Mouse (Mus musculus) midbrain, embryonic 15.5 days (tissue): Measurements from ENCODE around the gene Msx2. TPM values are rescaled to one million over a fixed set of nuclear protein-coding genes. Genes with fewer than 3 reads are reported as not detected.

ENCODE experiments used
- ATAC-seq: fragments of 200-750 bp; cut with Nextera tagmentation; replicated peaks from 2 replicates; pipeline ENCODE4 v1.8.0; 2017; ENCODE audit warnings: moderate TSS enrichment
- H3K27ac ChIP-seq: fragments of 300-500 bp; sonication (generic); 2 replicates; pipeline ENCODE4 v1.5.1; 2015; ENCODE audit warnings: mild to moderate bottlenecking, inconsistent platforms
- H3K27me3 ChIP-seq: fragments of 300-500 bp; sonication (generic); replicated peaks from 2 replicates; pipeline ENCODE4 v1.6.1; 2015; ENCODE audit warnings: inconsistent platforms
- H3K36me3 ChIP-seq: fragments of 300-500 bp; sonication (generic); replicated peaks from 2 replicates; pipeline ENCODE4 v1.6.1; 2015; ENCODE audit warnings: inconsistent platforms
- H3K4me1 ChIP-seq: fragments of 300-500 bp; sonication (generic); 2 replicates; pipeline ENCODE4 v1.6.1; 2015; ENCODE audit warnings: inconsistent platforms
- H3K4me2 ChIP-seq: fragments of 300-500 bp; sonication (generic); 2 replicates; pipeline ENCODE4 v1.6.1; 2015; ENCODE audit warnings: inconsistent platforms, mild to moderate bottlenecking, moderate library complexity
- H3K4me3 ChIP-seq: fragments of 300-500 bp; sonication (generic); 2 replicates; pipeline ENCODE4 v1.5.1; 2015; ENCODE audit warnings: mild to moderate bottlenecking, inconsistent platforms
- H3K9ac ChIP-seq: fragments of 300-500 bp; sonication (generic); 2 replicates; pipeline ENCODE4 v1.6.1; 2015; ENCODE audit warnings: mild to moderate bottlenecking, inconsistent platforms
- H3K9me3 ChIP-seq: fragments of 300-500 bp; sonication (generic); 2 replicates; pipeline ENCODE4 v1.6.1; 2016; ENCODE audit warnings: inconsistent platforms
- WGBS: fragments of 180-500 bp; shearing (Covaris S2); methylation state at CpG from one replicate; pipeline ENCODE4 v1.1.7; 2015; ENCODE audit warnings: mixed read lengths; 5-methylcytosine and 5-hydroxymethylcytosine counted together
- polyA plus RNA-seq: library from polyadenylated mRNA; unstranded; fragments of >200 nt; fragmentation: Nextera tagmentation; extraction: Ambion mirVana; gene quantifications from 2 replicates; pipeline ENCODE4 v1.2.1, GENCODE M21; 2015

Gene Msx2
- 0.60 and 0.83 TPM in 2 replicates for polyA plus RNA-seq

DNA sequence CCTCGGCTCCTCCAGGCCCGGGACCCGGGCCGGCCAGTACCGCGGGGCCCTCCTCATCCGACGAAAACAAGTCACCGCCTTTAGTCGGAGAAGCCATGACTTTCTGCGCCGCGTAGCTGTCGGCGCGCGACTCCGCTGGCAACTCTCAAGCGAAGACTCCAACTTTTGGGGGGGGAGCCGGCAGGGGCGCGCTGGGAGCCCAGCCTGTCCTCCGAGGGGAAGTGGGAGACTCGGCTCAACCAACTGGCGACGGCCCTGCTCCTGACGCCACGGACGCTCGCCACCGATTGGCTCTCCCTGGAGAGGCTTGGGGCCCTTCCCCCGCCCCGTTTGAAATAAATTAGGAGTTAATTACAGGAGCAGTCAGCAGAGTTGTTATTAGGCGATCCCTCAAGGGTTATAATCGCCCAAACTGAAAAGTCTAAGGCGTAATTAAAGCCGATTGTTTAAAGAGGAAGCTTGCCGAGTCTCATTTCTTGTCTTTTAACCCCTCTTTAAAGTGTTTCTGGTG, at the start of gene Msx2:
Gene Msx2, minus strand, starts transcription at position 461 of the 511 bp plus-strand sequence.
- Histone ChIP-seq H3K27ac (no peak within 1 kb of the TSS), H3K4me3 (peak within 1 kb of the TSS; percentile 28), H3K4me2 (peak within 1 kb of the TSS; percentile 49), H3K9ac (no peak within 1 kb of the TSS), H3K27me3 (peaks cover 97% of the 10 kb centered on the region), H3K4me1 (peaks cover 27% of the 10 kb centered on the region), H3K9me3 (no peaks in the 10 kb centered on the region), H3K36me3 (no peaks in the 10 kb centered on the region)
- under 1% methylated on average over 38 of the region's 38 CpGs for WGBS
- peak; percentile 76; the same call in 1 of the 2 replicates for ATAC-seq

DNA sequence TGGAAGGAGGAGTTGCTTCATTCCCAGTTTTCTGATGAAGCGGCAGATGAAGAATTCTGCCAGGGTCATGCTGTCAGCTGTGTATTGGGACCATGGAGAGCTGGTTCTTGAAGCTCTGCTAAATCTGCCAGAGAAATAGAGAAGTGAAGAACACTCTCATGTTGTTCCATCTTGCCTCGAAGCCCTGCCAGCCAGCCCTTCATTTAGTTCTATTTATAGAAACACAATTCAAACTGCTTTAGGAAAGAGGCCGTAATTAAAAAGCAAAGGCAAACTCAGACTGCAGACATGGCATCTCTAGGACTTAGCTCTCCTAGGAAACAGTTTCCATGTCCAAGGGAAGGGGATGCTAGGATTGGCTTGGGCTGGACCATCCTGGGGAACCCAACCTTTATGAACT, 48.6 kb upstream of the Msx2 start:
- Histone ChIP-seq H3K4me1 (peaks cover 16% of the 10 kb centered on the region), H3K36me3 (no peaks in the 10 kb centered on the region), H3K4me2 (no peak overlapping the region), H3K27ac (no peak overlapping the region), H3K9ac (no peak overlapping the region), H3K4me3 (no peak overlapping the region), H3K9me3 (0 out of 2 replicates have a peak, but pooled peaks cover under 1% of the 10 kb centered on the region), H3K27me3 (no peaks in the 10 kb centered on the region)
- no peak for ATAC-seq
- 47% methylated on average over 3 of the region's 3 CpGs for WGBS

DNA sequence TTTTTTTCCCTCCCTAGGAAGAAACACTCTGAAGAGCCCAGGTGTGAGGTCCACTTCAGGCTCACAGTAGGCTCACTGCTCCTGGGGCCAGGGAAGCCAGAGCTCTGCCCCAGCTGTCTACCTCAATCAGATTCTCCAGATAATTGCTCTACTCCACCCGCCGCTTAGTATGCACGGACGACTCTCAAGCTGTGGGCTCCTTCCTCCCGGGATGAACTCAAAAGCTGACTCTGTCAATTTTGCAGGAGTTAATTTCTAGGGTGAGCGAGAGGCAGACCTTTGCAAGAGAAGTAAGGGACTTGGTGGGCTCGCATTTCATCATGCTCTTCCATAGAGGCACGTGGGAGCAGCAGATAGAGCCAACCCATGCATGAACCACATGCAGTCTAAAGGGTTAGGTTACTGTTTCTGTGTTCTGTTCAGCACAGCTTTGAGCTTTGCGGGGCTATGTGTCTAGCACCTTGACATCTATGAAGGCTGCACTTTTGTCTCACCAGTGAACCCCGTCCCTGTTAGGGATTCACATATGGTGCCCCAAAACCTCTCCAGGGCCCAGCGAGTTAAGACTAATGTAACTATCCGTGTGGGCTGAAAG, 47.6 kb upstream of the Msx2 start:
- Histone ChIP-seq H3K4me1 (peaks cover 16% of the 10 kb centered on the region), H3K4me2 (no peak overlapping the region), H3K36me3 (no peaks in the 10 kb centered on the region), H3K27ac (no peak overlapping the region), H3K9me3 (0 out of 2 replicates have a peak, but pooled peaks cover 7% of the 10 kb centered on the region), H3K9ac (no peak overlapping the region), H3K4me3 (no peak overlapping the region), H3K27me3 (no peaks in the 10 kb centered on the region)
- ATAC-seq, result no peak
- WGBS, result 41% methylated on average over 12 of the region's 12 CpGs

DNA sequence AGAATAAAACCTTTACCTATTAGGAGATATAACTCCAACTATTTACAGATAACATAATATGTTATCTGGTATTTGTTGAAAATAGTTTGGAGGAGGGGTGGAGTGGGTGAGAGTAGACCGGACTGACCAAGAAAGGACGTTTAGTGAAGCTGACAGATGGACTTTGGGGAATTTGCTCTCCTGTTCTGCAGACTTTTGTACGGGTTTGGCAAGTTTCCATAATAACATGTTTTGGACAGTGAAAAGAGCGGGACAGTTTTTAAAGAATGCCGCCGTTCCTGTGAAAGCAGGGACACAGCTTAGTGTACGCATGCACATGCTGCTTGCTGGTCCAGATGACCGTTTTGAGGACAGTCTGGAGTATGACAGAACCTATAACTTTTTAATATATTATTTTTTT, 46.9 kb upstream of the Msx2 start:
- 50% methylated on average over 8 of the region's 8 CpGs for WGBS

DNA sequence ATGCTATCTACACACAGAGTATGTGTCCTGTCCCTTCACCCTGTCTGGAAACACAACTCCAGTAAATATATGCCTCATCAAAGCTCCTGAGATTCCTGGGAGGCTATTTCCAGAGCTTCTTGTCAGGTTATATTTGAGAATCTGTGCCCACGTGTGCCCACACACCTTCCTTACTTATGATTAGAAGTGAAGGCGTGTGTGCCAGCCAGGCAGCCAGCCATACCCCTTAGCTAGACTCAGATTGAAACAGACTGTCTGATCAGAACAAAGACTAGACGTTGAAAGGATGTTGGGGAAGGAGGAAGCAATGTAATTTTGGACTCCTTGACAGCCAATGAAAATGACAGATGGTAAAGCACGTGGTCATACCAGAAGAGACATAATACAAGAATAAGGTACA, 45.4 kb upstream of the Msx2 start:
- H3K27me3 ChIP-seq, result no peaks in the 10 kb centered on the region
- peaks cover 16% of the 10 kb centered on the region for H3K4me1 ChIP-seq
- no peaks in the 10 kb centered on the region for H3K36me3 ChIP-seq
- H3K4me2 ChIP-seq, result no peak overlapping the region
- WGBS, result 77% methylated on average over 4 of the region's 4 CpGs
- H3K27ac ChIP-seq, result no peak overlapping the region
- H3K4me3 ChIP-seq, result no peak overlapping the region
- 0 out of 2 replicates have a peak, but pooled peaks cover 7% of the 10 kb centered on the region for H3K9me3 ChIP-seq
- ATAC-seq, result no peak
- H3K9ac ChIP-seq, result no peak overlapping the region

More for the DNA sequence above, 46.9 kb upstream of the Msx2 start:
- Histone ChIP-seq H3K4me2 (no peak overlapping the region), H3K4me1 (peaks cover 16% of the 10 kb centered on the region), H3K4me3 (no peak overlapping the region), H3K27ac (no peak overlapping the region), H3K9ac (no peak overlapping the region), H3K9me3 (0 out of 2 replicates have a peak, but pooled peaks cover 7% of the 10 kb centered on the region), H3K27me3 (no peaks in the 10 kb centered on the region), H3K36me3 (no peaks in the 10 kb centered on the region)
- no peak for ATAC-seq

DNA sequence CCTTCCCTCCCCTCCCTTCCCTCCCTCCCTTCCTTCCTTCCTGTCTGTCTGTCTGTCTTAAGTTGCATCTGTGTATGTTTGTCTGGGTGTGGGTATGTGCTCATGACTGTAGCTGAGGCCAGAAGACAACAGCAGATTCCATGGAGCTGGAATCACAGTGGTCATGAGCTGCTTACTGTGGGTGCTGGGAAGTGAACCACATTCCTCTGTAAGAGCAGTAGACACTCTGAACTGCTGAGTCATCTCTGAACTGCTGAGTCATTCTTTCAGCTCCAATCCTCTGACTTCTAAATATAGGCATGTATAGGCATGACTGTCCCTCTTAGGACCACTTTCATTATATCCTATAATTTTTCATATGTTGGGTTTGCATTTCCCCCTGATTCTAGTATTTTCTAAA, 41.7 kb upstream of the Msx2 start:
- Histone ChIP-seq H3K4me1 (no peaks in the 10 kb centered on the region), H3K27me3 (no peaks in the 10 kb centered on the region), H3K36me3 (no peaks in the 10 kb centered on the region), H3K9ac (no peak overlapping the region), H3K9me3 (0 out of 2 replicates have a peak, but pooled peaks cover 7% of the 10 kb centered on the region), H3K4me3 (no peak overlapping the region), H3K27ac (no peak overlapping the region), H3K4me2 (no peak overlapping the region)
- no peak for ATAC-seq

DNA sequence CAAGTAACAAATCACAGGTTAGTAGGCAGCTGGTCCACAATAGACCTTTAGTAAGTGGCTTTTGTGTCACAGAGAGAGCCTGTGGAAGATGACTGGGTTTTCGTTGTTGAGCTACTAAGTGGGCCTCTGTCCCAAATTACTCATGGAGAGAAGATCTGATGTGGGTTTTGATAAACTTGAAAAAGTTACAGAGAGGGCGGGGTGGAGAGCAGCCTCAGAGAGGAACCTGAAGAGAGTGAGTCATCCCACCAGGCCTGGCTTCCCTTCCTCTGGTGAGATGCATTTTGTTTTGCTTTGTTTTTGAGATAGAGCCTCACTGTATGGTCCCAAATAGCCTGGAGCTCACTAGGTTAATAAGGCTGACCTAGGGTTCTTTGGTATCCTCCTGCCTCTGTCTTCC, 38.5 kb upstream of the Msx2 start:
- H3K4me3 ChIP-seq, result no peak overlapping the region
- 0 out of 2 replicates have a peak, but pooled peaks cover 6% of the 10 kb centered on the region for H3K9me3 ChIP-seq
- H3K27me3 ChIP-seq, result no peaks in the 10 kb centered on the region
- no peak for ATAC-seq
- 84% methylated on average over 2 of the region's 2 CpGs for WGBS
- no peak overlapping the region for H3K27ac ChIP-seq
- H3K36me3 ChIP-seq, result no peaks in the 10 kb centered on the region
- H3K9ac ChIP-seq, result no peak overlapping the region
- H3K4me2 ChIP-seq, result no peak overlapping the region
- H3K4me1 ChIP-seq, result no peaks in the 10 kb centered on the region

DNA sequence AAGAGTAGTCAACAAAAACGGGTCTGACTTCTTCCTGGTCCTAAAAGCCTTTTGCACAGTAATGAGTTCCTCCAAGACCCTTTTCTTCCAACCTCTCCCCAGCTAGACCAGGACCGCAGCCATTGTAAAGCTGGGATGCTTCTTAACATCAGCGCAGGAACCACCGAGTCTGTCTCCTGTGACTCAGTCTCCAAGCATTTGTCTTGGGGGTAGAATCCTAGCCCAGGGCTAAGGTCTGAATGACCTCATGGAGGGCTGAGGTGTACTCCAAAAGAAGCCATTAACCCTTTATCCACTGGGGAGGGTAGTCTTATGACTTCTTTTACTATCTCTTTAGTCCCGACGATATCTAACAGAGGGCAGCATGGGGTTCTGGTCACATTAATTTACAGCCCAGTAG, 29.5 kb upstream of the Msx2 start:
- Histone ChIP-seq H3K9me3 (no peaks in the 10 kb centered on the region), H3K9ac (no peak overlapping the region), H3K4me2 (no peak overlapping the region), H3K27me3 (no peaks in the 10 kb centered on the region; the same call in 1 of the 2 replicates), H3K27ac (no peak overlapping the region), H3K36me3 (no peaks in the 10 kb centered on the region), H3K4me1 (peaks cover 14% of the 10 kb centered on the region), H3K4me3 (no peak overlapping the region)
- no peak for ATAC-seq
- WGBS, result 28% methylated on average over 6 of the region's 6 CpGs

DNA sequence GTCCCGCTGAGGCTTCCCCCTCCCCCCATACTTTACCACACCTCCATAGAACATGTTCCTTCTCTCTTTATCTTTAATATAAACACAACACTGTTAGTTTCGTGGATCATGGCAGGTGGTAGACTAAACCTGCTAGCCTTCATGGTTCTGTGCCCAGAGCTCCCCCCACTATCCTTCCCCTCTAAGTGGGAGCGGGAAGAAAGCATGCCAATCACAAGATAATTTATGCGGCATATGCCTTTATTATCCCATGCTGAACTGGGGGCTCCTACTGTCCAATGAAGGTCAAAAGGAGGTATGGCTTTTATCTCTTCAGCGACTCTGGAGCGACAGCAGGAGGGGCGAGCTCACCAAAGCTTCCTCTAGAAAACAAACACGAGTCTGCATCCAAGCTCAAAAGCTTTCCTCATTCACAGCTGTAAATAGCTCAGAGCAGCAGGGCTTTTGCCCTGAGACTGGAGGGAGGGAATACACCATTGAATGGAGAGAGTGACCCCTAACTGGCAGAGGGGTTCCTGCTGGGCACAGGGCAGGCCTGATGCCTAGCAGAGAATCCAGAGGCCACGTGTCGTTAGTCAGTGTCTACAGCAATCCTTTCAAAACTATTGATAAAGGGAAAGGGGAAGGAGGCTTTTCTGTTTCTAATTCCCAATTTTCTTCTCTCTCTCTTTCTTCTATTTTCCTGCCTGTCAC, 28.8 kb upstream of the Msx2 start:
- peak; percentile 52; the same call in 1 of the 2 replicates for ATAC-seq
- Histone ChIP-seq H3K4me2 (no peak overlapping the region), H3K4me1 (peaks cover 14% of the 10 kb centered on the region), H3K27me3 (no peaks in the 10 kb centered on the region; the same call in 1 of the 2 replicates), H3K27ac (no peak overlapping the region), H3K9ac (no peak overlapping the region), H3K9me3 (no peaks in the 10 kb centered on the region), H3K36me3 (no peaks in the 10 kb centered on the region), H3K4me3 (no peak overlapping the region)
- WGBS, result 4% methylated on average over 10 of the region's 10 CpGs

DNA sequence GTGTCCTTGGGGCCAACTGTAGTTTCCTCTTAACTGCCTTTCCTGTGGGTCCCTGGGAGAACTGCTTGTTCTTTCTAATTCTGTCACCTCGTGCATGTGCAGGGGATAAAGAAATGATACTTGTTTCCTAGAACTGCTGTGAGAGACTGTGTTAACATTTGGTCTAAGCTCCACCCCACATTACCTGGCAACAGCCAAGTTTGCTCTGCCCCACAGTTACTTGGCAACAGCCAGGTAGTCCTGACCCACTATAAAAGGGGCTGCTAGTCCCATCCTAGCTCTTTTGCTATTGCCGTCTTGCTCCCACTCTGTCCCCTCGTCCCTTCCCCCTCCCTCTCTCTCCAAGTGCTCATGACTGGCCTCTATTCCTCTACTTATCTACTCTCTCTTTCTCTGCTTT, 28.2 kb upstream of the Msx2 start:
- H3K4me2 ChIP-seq, result no peak overlapping the region
- no peak overlapping the region for H3K27ac ChIP-seq
- WGBS, result 29% methylated on average over 3 of the region's 3 CpGs
- no peaks in the 10 kb centered on the region for H3K9me3 ChIP-seq
- H3K4me3 ChIP-seq, result no peak overlapping the region
- H3K4me1 ChIP-seq, result peaks cover 14% of the 10 kb centered on the region
- H3K36me3 ChIP-seq, result no peaks in the 10 kb centered on the region
- ATAC-seq, result 0 out of 2 replicates have a peak, but pooled peaks have one; percentile 50
- H3K27me3 ChIP-seq, result peaks cover 2% of the 10 kb centered on the region; the same call in 1 of the 2 replicates
- no peak overlapping the region for H3K9ac ChIP-seq

DNA sequence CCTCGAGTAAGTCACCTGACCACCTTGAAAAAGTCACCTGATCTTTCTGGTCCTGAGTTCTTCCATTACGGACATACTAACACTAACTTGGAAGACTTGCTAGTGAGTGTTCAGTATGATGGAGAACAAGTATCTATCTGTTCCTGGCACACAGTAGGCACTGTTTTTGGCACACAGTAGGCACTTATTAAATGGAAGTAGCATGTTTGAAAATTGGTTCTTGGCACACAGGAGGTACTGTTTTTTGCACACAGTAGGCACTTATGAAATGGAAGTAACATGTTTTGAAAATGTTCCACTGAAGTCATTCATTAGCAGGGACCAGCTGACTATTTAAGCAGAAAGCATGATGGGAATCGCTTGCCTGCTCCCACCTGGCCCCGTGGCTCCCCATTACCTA, 13.6 kb upstream of the Msx2 start:
- Histone ChIP-seq H3K4me1 (no peaks in the 10 kb centered on the region), H3K4me3 (no peak overlapping the region), H3K9me3 (no peaks in the 10 kb centered on the region), H3K36me3 (no peaks in the 10 kb centered on the region), H3K27ac (no peak overlapping the region), H3K27me3 (0 out of 2 replicates have a peak, but pooled peaks cover 7% of the 10 kb centered on the region), H3K4me2 (no peak overlapping the region), H3K9ac (no peak overlapping the region)
- 67% methylated on average over 4 of the region's 4 CpGs for WGBS
- no peak for ATAC-seq

DNA sequence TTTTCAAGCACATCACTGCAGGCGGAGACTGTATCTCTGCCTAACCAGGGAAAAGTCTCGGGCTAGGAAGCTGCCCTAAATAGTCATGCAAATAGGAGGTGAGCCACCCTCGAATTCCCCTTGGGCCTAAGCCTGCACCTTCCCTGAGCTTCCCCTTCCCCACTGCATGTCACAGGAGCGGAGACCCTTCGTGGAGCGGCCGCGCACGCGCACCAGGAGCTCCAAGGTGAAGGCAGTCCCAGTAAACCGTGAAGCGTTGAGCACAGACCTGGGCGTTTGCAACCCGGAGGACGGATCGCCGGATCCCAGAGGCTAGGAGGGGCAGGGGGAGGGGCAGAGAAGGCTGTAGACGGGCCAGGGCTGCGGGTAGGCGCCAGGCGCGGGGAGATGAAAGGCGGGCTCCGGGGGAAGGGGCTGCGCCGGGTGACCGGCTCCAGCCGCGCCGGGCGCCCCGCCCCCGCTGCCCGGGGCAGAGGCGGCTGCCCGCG, 2.9 kb upstream of the Msx2 start:
- peaks cover 81% of the 10 kb centered on the region for H3K27me3 ChIP-seq
- H3K9me3 ChIP-seq, result no peaks in the 10 kb centered on the region
- peak overlapping the region; percentile 35 for H3K9ac ChIP-seq
- H3K4me3 ChIP-seq, result peak overlapping the region; percentile 51
- H3K36me3 ChIP-seq, result no peaks in the 10 kb centered on the region
- WGBS, result under 1% methylated on average over 36 of the region's 37 CpGs
- ATAC-seq, result peak; percentile 78
- peaks cover 27% of the 10 kb centered on the region for H3K4me1 ChIP-seq
- H3K4me2 ChIP-seq, result peak overlapping the region; percentile 96
- H3K27ac ChIP-seq, result no peak overlapping the region
